Mouse (Mus musculus): Measurements from ENCODE around the gene Muc1. TPM values are rescaled to one million over a fixed set of nuclear protein-coding genes. Genes with fewer than 3 reads are reported as not detected.

The Muc1 gene
- polyA plus RNA-seq, 1 experiment from 2014 or later = 1.3 TPM

GRCm38 (mm10) chr3:89260211-89260610 is 31.4 kb downstream of the Muc1 start:
- no peaks in the 10 kb centered on the region for H3K36me3 ChIP-seq
- H3K4me2 ChIP-seq = no peak overlapping the region
- H3K27me3 ChIP-seq = peaks cover 3% of the 10 kb centered on the region; the same call in 1 of the 2 replicates
- WGBS = 58% methylated on average over 3 of the region's 3 CpGs
- H3K4me3 ChIP-seq = no peak overlapping the region
- H3K9me3 ChIP-seq = no peaks in the 10 kb centered on the region
- no peak for ATAC-seq (ENCODE audit: low FRiP score)
- H3K9ac ChIP-seq = no peak overlapping the region
- no peaks in the 10 kb centered on the region for H3K4me1 ChIP-seq (replicated peaks)
- H3K27ac ChIP-seq = no peak overlapping the region

- Histone ChIP-seq H3K27ac (no peak overlapping the region), H3K4me1 (replicated peaks) (peaks cover 13% of the 10 kb centered on the region), H3K9ac (no peak overlapping the region), H3K9me3 (no peaks in the 10 kb centered on the region), H3K27me3 (no peaks in the 10 kb centered on the region; the same call in 1 of the 2 replicates), H3K4me2 (no peak overlapping the region), H3K36me3 (no peaks in the 10 kb centered on the region), H3K4me3 (no peak overlapping the region)
- no peak for ATAC-seq (ENCODE audit: low FRiP score)
- WGBS = 79% methylated on average over 10 of the region's 10 CpGs
Observed at GRCm38 (mm10) chr3:89262417-89262816, 33.6 kb downstream of the Muc1 start.

GRCm38 (mm10) chr3:89266439-89266893 is 37.6 kb downstream of the Muc1 start:
- H3K36me3 ChIP-seq = no peaks in the 10 kb centered on the region
- peak overlapping the region; percentile 75 for H3K4me3 ChIP-seq
- under 1% methylated on average over 20 of the region's 20 CpGs for WGBS
- H3K27ac ChIP-seq = peak overlapping the region; percentile 78
- H3K9me3 ChIP-seq = no peaks in the 10 kb centered on the region
- H3K9ac ChIP-seq = peak overlapping the region; percentile 88
- ATAC-seq (ENCODE audit: low FRiP score) = peak; percentile 85
- H3K27me3 ChIP-seq = peaks cover 4% of the 10 kb centered on the region; the same call in 1 of the 2 replicates
- H3K4me1 ChIP-seq (replicated peaks) = peaks cover 45% of the 10 kb centered on the region
- H3K4me2 ChIP-seq = peak overlapping the region; percentile 96

- no peaks in the 10 kb centered on the region for H3K9me3 ChIP-seq
- H3K9ac ChIP-seq = peak overlapping the region; percentile 78; the same call in 1 of the 2 replicates
- H3K4me1 ChIP-seq (replicated peaks) = peaks cover 48% of the 10 kb centered on the region
- H3K36me3 ChIP-seq = no peaks in the 10 kb centered on the region
- peak overlapping the region; percentile 51; the same call in 1 of the 2 replicates for H3K4me3 ChIP-seq
- H3K27ac ChIP-seq = no peak overlapping the region
- WGBS = 57% methylated on average over 8 of the region's 8 CpGs
- no peak for ATAC-seq (ENCODE audit: low FRiP score)
- H3K27me3 ChIP-seq = peaks cover 14% of the 10 kb centered on the region
- H3K4me2 ChIP-seq = 0 out of 2 replicates have a peak overlapping the region, but pooled peaks have one; percentile 70
Observed at GRCm38 (mm10) chr3:89268916-89269315, 40.1 kb downstream of the Muc1 start.

GRCm38 (mm10) chr3:89270051-89270755 is 41.3 kb downstream of the Muc1 start, which contains the start of gene Slc50a1:
Slc50a1 (minus strand) TSS chr3:89270570.
- Histone ChIP-seq H3K4me2 (peak within 1 kb of the TSS; percentile 70), H3K27me3 (peaks cover 14% of the 10 kb centered on the region), H3K4me3 (peak within 1 kb of the TSS; percentile 51), H3K36me3 (no peaks in the 10 kb centered on the region), H3K4me1 (replicated peaks) (peaks cover 48% of the 10 kb centered on the region), H3K27ac (peak within 1 kb of the TSS; percentile 81), H3K9me3 (no peaks in the 10 kb centered on the region), H3K9ac (peak within 1 kb of the TSS; percentile 78)
- peak; percentile 47 for ATAC-seq (ENCODE audit: low FRiP score)
- WGBS = 5% methylated on average over 39 of the region's 39 CpGs

- Histone ChIP-seq H3K4me3 (peak overlapping the region; percentile 51), H3K9ac (peak overlapping the region; percentile 78), H3K4me2 (peak overlapping the region; percentile 70), H3K9me3 (no peaks in the 10 kb centered on the region), H3K27ac (peak overlapping the region; percentile 81; the same call in 1 of the 2 replicates), H3K4me1 (replicated peaks) (peaks cover 46% of the 10 kb centered on the region), H3K36me3 (no peaks in the 10 kb centered on the region), H3K27me3 (peaks cover 19% of the 10 kb centered on the region)
- WGBS = 71% methylated on average over 6 of the region's 6 CpGs
- ATAC-seq (ENCODE audit: low FRiP score) = no peak
Observed at GRCm38 (mm10) chr3:89270891-89271290, 42.0 kb downstream of the Muc1 start.

GRCm38 (mm10) chr3:89271760-89272159 is 42.9 kb downstream of the Muc1 start:
- no peaks in the 10 kb centered on the region for H3K9me3 ChIP-seq
- peaks cover 27% of the 10 kb centered on the region for H3K27me3 ChIP-seq
- no peak overlapping the region for H3K4me3 ChIP-seq
- WGBS = 67% methylated on average over 6 of the region's 6 CpGs
- H3K9ac ChIP-seq = peak overlapping the region; percentile 7; the same call in 1 of the 2 replicates
- H3K27ac ChIP-seq = no peak overlapping the region
- peaks cover 42% of the 10 kb centered on the region for H3K4me1 ChIP-seq (replicated peaks)
- H3K36me3 ChIP-seq = no peaks in the 10 kb centered on the region
- no peak overlapping the region for H3K4me2 ChIP-seq
- ATAC-seq (ENCODE audit: low FRiP score) = no peak

- H3K4me1 ChIP-seq (replicated peaks) = peaks cover 35% of the 10 kb centered on the region
- H3K9ac ChIP-seq = no peak overlapping the region
- WGBS = 92% methylated on average over 13 of the region's 13 CpGs
- no peaks in the 10 kb centered on the region for H3K36me3 ChIP-seq
- H3K27me3 ChIP-seq = peaks cover 59% of the 10 kb centered on the region
- no peak for ATAC-seq (ENCODE audit: low FRiP score)
- H3K4me2 ChIP-seq = no peak overlapping the region
- H3K4me3 ChIP-seq = no peak overlapping the region
- no peaks in the 10 kb centered on the region for H3K9me3 ChIP-seq
- H3K27ac ChIP-seq = no peak overlapping the region
Observed at GRCm38 (mm10) chr3:89276061-89276460, 47.2 kb downstream of the Muc1 start.

GRCm38 (mm10) chr3:89277281-89278021 is 48.6 kb downstream of the Muc1 start:
- peak overlapping the region; percentile 19 for H3K4me2 ChIP-seq
- ATAC-seq (ENCODE audit: low FRiP score) = no peak
- H3K9me3 ChIP-seq = no peaks in the 10 kb centered on the region
- peak overlapping the region; percentile 40; the same call in 1 of the 2 replicates for H3K27ac ChIP-seq
- peak overlapping the region; percentile 14; the same call in 1 of the 2 replicates for H3K4me3 ChIP-seq
- peak overlapping the region; percentile 49; the same call in 1 of the 2 replicates for H3K9ac ChIP-seq
- peaks cover 42% of the 10 kb centered on the region for H3K4me1 ChIP-seq (replicated peaks)
- 57% methylated on average over 14 of the region's 14 CpGs for WGBS
- no peaks in the 10 kb centered on the region for H3K36me3 ChIP-seq
- H3K27me3 ChIP-seq = peaks cover 66% of the 10 kb centered on the region

GRCm38 (mm10) chr3:89278107-89278506 is 49.2 kb downstream of the Muc1 start:
- H3K9ac ChIP-seq = 0 out of 2 replicates have a peak overlapping the region, but pooled peaks have one; percentile 70
- peaks cover 63% of the 10 kb centered on the region for H3K27me3 ChIP-seq
- no peaks in the 10 kb centered on the region for H3K9me3 ChIP-seq
- peak overlapping the region; percentile 90; the same call in 1 of the 2 replicates for H3K4me2 ChIP-seq
- no peak for ATAC-seq (ENCODE audit: low FRiP score)
- H3K4me1 ChIP-seq (replicated peaks) = peaks cover 43% of the 10 kb centered on the region
- WGBS = 68% methylated on average over 7 of the region's 7 CpGs
- H3K4me3 ChIP-seq = peak overlapping the region; percentile 48; the same call in 1 of the 2 replicates
- no peaks in the 10 kb centered on the region for H3K36me3 ChIP-seq
- H3K27ac ChIP-seq = no peak overlapping the region

- Histone ChIP-seq H3K9me3 (no peaks in the 10 kb centered on the region), H3K4me3 (peak overlapping the region; percentile 48), H3K27me3 (peaks cover 63% of the 10 kb centered on the region), H3K36me3 (no peaks in the 10 kb centered on the region), H3K27ac (peak overlapping the region; percentile 60; the same call in 1 of the 2 replicates), H3K4me1 (replicated peaks) (peaks cover 43% of the 10 kb centered on the region), H3K9ac (peak overlapping the region; percentile 70), H3K4me2 (peak overlapping the region; percentile 90)
- no peak for ATAC-seq (ENCODE audit: low FRiP score)
- WGBS = 25% methylated on average over 8 of the region's 8 CpGs
Observed at GRCm38 (mm10) chr3:89278643-89279042, 49.8 kb downstream of the Muc1 start.

All from hindbrain, embryonic 13.5 days (tissue).